Mouse (Mus musculus) cerebellum, postnatal 10 days (tissue): ENCODE measurements around the gene Mfrp.

ENCODE experiments used
- DNase-seq, 2 experiments: peaks; one replicate each; pipeline ENCODE4 v3.0.0; 2021; ENCODE audit warnings: mixed read lengths in 2 of 2

Mfrp gene

GRCm38 (mm10) chr9:44101490-44101889, at the start of gene Mfrp:
Mfrp (plus strand) TSS chr9:44101729.
- no peak for DNase-seq

- no peak for DNase-seq
Observed at GRCm38 (mm10) chr9:44052855-44053254, 48.7 kb upstream of the Mfrp start.

- DNase-seq, result no peak
Observed at GRCm38 (mm10) chr9:44053936-44054335, 47.6 kb upstream of the Mfrp start.

GRCm38 (mm10) chr9:44058606-44059005, 42.9 kb upstream of the Mfrp start:
- no peak for DNase-seq

GRCm38 (mm10) chr9:44065177-44065576, 36.4 kb upstream of the Mfrp start:
- DNase-seq, result no peak

- peak; percentile 99 to 100 for DNase-seq
Observed at GRCm38 (mm10) chr9:44066785-44067225, 34.7 kb upstream of the Mfrp start, which contains the start of gene Usp2. Usp2 (plus strand) TSS chr9:44067021.

- no peak for DNase-seq
Observed at GRCm38 (mm10) chr9:44067241-44067959, 34.1 kb upstream of the Mfrp start.

- no peak for DNase-seq
Observed at GRCm38 (mm10) chr9:44067960-44068330, 33.6 kb upstream of the Mfrp start.

- DNase-seq, result no peak
Observed at GRCm38 (mm10) chr9:44069252-44069651, 32.3 kb upstream of the Mfrp start.

- DNase-seq, result no peak
Observed at GRCm38 (mm10) chr9:44070113-44070843, 31.3 kb upstream of the Mfrp start.

- no peak for DNase-seq
Observed at GRCm38 (mm10) chr9:44070844-44071231, 30.7 kb upstream of the Mfrp start.

- peak in 1 of 2 experiments; percentile 54 for DNase-seq
Observed at GRCm38 (mm10) chr9:44071914-44072598, 29.5 kb upstream of the Mfrp start.

- DNase-seq, result peak in 1 of 2 experiments; percentile 38
Observed at GRCm38 (mm10) chr9:44072599-44072915, 29.0 kb upstream of the Mfrp start.

- DNase-seq, result peak; percentile 64 to 76
Observed at GRCm38 (mm10) chr9:44073115-44073514, 28.4 kb upstream of the Mfrp start.

GRCm38 (mm10) chr9:44074395-44075275, 26.9 kb upstream of the Mfrp start:
- DNase-seq, result peak; percentile 56 to 66

GRCm38 (mm10) chr9:44075276-44075995, 26.1 kb upstream of the Mfrp start:
- peak; percentile 49 to 53 for DNase-seq

GRCm38 (mm10) chr9:44075996-44076763, 25.3 kb upstream of the Mfrp start:
- DNase-seq, result no peak

- DNase-seq, result peak; percentile 83 to 86
Observed at GRCm38 (mm10) chr9:44076764-44077120, 24.8 kb upstream of the Mfrp start.

- DNase-seq, result no peak
Observed at GRCm38 (mm10) chr9:44077266-44077910, 24.1 kb upstream of the Mfrp start.

- DNase-seq, result no peak
Observed at GRCm38 (mm10) chr9:44078136-44078797, 23.3 kb upstream of the Mfrp start.
